Mouse (Mus musculus): ENCODE measurements around the gene Olfr769.
"Not testable (repeated sequence)": the region's sequence is repeated elsewhere in the genome, so short reads cannot be mapped to it uniquely, and the experiment has no call there.

Olfr769 gene

DNA sequence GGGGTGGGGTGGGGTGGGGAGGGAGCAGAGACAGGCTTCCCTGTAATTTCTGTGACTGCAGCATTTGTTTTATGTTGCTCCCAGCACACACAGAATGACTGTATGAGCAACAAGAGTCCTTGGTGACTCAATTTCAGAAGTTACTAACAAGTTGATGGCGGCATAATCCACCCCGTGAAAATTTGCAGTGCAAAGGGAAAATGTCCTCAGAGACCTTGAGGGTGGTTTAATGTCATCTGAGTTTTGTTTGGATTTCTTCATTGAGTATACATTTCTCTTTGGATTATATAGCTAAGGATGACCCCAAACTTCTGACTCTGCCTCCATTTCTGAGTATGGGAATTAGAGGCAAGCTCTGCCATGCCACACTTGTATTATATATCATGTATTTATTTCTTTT lies at the start of gene Olfr769:
Olfr769 (minus strand) TSS at position 101 of the 400 bp plus-strand sequence.
- no peak for DNase-seq

- DNase-seq, result no peak
These were observed 47.0 kb upstream of the Olfr769 start, which contains the start of gene Olfr771 for GRCm38 (mm10) chr10:129164651-129165050. Olfr771 (minus strand) TSS chr10:129164751.

- DNase-seq, result no peak
These were observed 21.2 kb upstream of the Olfr769 start, which contains the start of gene Olfr770 for GRCm38 (mm10) chr10:129138898-129139297. Olfr770 (minus strand) TSS chr10:129138998.

DNA sequence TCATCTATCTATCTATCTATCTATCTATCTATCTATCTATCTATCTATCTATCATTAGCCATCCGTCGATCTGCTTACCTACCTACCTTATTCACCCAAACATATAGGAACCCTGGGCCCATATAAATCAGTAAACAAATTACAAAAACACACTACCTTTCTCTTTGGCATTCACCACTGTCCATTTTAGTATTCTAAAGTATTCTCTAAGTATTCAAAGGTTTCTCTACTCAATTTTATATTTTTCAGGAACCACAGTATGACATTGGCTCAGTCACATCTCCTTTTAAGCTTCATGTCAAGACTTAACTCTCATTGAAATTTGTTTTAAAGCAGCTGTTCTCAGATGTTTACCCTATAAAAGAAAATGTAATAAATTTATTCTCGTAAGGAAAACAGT lies 2.5 kb downstream of the Olfr769 start:
- no peak for DNase-seq

DNA sequence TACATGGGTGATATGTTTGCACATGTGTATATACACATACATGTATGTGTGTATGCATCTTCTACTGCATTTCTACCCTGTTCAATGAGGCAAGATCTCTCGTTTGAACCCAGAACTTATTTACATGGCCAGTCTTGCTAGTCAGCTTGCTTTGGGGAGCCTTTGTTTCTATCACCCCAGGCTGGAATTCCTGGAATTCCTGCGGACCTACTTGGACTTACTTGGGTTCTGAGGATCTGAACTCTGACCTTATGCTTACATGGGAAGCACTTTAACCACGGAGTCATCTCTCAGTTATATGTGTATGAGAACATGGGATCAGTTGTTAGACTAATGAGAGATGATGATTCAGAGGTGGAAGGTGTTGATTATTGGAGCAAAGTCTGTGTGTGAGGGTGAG lies 16.4 kb downstream of the Olfr769 start:
- DNase-seq, result no peak

GRCm38 (mm10) chr10:129099275-129099674 lies 18.4 kb downstream of the Olfr769 start, which contains the start of gene Olfr768:
Olfr768 (minus strand) TSS chr10:129099375.
- DNase-seq, result no peak

GRCm38 (mm10) chr10:129082810-129083209 lies 34.9 kb downstream of the Olfr769 start, which contains the start of gene Olfr767:
Olfr767 (minus strand) TSS chr10:129082910.
- not testable (repeated sequence) for DNase-seq

GRCm38 (mm10) chr10:129068877-129069276 lies 48.8 kb downstream of the Olfr769 start, which contains the start of gene Olfr766-ps1:
Olfr766-ps1 (minus strand) TSS chr10:129068977.
- no peak for DNase-seq

Data from kidney, adult 8-10 months (tissue).